In the genomic region with DNA sequence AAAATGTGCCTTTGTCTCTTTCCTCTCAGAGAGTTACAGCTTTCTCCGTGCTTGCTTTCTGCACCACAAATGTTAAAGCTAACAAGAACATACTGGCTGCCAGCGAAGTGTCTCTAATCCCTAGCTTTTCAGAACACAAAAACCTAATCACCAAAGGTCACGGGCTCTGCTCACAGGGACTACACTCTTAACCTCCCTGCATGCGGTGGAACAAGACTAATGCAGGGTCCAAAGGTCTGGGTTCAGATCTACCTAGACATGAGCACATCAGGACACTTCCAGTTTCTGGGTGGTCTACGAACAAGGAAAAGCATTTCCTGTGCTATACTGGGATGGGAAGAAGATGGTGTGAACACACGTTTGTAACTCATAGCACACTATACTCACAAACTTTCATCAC, we compare ENCODE assay signal across 11 mouse cellular contexts.
"Had no signal": no experiment of that assay in that cellular context is flagged by ENCODE, and none has a peak within 500 bp of the region (broad histone marks: within the 10 kb centered on the region; RNA-seq: fewer than 3 reads in every experiment).

No protein-coding gene starts in this region.

- H3K27me3 ChIP-seq: liver, embryonic 13.5 days had no signal

- DNase-seq: layer of hippocampus, postnatal 36 days; liver, embryonic 13.5 days; lung, adult 2 months; lung, postnatal 14 days; lung, postnatal 4 days; midbrain, embryonic 14.5 days; thymus, adult 18-20 months; thymus, postnatal 4 days had no signal

- H3K4me1 ChIP-seq: liver, embryonic 13.5 days had no signal

- H3K27ac ChIP-seq: left cerebral cortex, adult 2 months; liver, embryonic 13.5 days had no signal

- H3K4me2 ChIP-seq: liver, embryonic 13.5 days; midbrain, embryonic 11.5 days had no signal

- ATAC-seq: intestine, postnatal 0 days had no signal

- H3K9ac ChIP-seq: liver, embryonic 13.5 days had no signal

- H3K4me3 ChIP-seq: left cerebral cortex, adult 2 months; liver, embryonic 13.5 days had no signal

- H3K9me3 ChIP-seq: liver, embryonic 13.5 days had no signal

- H3K36me3 ChIP-seq: liver, embryonic 13.5 days had no signal
